Mouse (Mus musculus) CH12.LX (cell line): Measurements from ENCODE around the gene Cops2. TPM values are rescaled to one million over a fixed set of nuclear protein-coding genes. Genes with fewer than 3 reads are reported as not detected.

ENCODE experiments used
- DNase-seq: peaks from one replicate; pipeline ENCODE4 v3.0.0-alpha.2; 2013; ENCODE audit errors: extremely low read depth
- H3K27ac ChIP-seq: 2 replicates; pipeline ENCODE4 v1.5.1; 2012; ENCODE audit warnings: low read depth, mild to moderate bottlenecking, control low read depth, moderate library complexity; ENCODE audit not compliant: insufficient read depth
- H3K27me3 ChIP-seq: replicated peaks from 2 replicates; pipeline ENCODE3; 2012; ENCODE audit warnings: inconsistent platforms
- H3K36me3 ChIP-seq, 2 experiments: replicated peaks in 1 of 2; 2 replicates each; pipeline versions ENCODE3 to v1.6.1; 2012; ENCODE audit warnings: inconsistent platforms in 1 of 2, low read length in 1 of 2, mild to moderate bottlenecking in 1 of 2, mixed read lengths in 1 of 2, moderate library complexity in 1 of 2; ENCODE audit not compliant: control insufficient read depth in 1 of 2, insufficient read depth in 1 of 2
- H3K4me1 ChIP-seq, 2 experiments: 2 replicates each; pipeline ENCODE4 v1.6.1; 2012; ENCODE audit warnings: inconsistent platforms in 1 of 2, moderate library complexity in 1 of 2; ENCODE audit not compliant: insufficient read depth in 2 of 2, control insufficient read depth in 1 of 2
- H3K4me2 ChIP-seq: 2 replicates; pipeline ENCODE4 v1.6.1; 2012; ENCODE audit warnings: low read depth, mild to moderate bottlenecking, control low read depth; ENCODE audit not compliant: poor library complexity, insufficient read depth, severe bottlenecking
- H3K4me3 ChIP-seq, 3 experiments: fragments of 150-350 bp in 1 of 3; sonication (generic) in 1 of 3; replicated peaks in 1 of 3; 2 replicates each; pipeline versions ENCODE3 to v1.5.1; 2011 to 2012; ENCODE audit warnings: low read depth in 2 of 3, low read length in 2 of 3, mild to moderate bottlenecking in 2 of 3, moderate library complexity in 2 of 3, control low read depth in 1 of 3, improper control_type of control experiment in 1 of 3, inconsistent platforms in 1 of 3, mixed read lengths in 1 of 3; ENCODE audit not compliant: poor library complexity in 1 of 3
- H3K79me2 ChIP-seq: replicated peaks from 2 replicates; pipeline ENCODE4 v1.6.1; 2012; ENCODE audit warnings: mild to moderate bottlenecking, moderate library complexity; ENCODE audit not compliant: control insufficient read depth, poor library complexity, insufficient read depth, severe bottlenecking; ENCODE audit errors: extremely low read depth
- H3K9ac ChIP-seq: 2 replicates; pipeline ENCODE4 v1.6.1; 2012; ENCODE audit warnings: low read depth, mild to moderate bottlenecking, control low read depth, moderate library complexity; ENCODE audit not compliant: insufficient read depth
- H3K9me3 ChIP-seq: replicated peaks from 2 replicates; pipeline ENCODE3; 2012; ENCODE audit warnings: low read length, inconsistent platforms, mixed read lengths
- CHD2 ChIP-seq: IDR thresholded peaks from 2 replicates; pipeline ENCODE4 v1.6.1; 2011; ENCODE audit warnings: low read length, improper control_type of control experiment
- CTCF ChIP-seq, 2 experiments: IDR thresholded peaks in 1 of 2; conservative IDR thresholded peaks in 1 of 2; 2 replicates each; pipeline ENCODE4 v1.5.1; 2011 to 2012; ENCODE audit warnings: low read depth in 2 of 2, low read length in 2 of 2, improper control_type of control experiment in 1 of 2, inconsistent platforms in 1 of 2, mild to moderate bottlenecking in 1 of 2, moderate library complexity in 1 of 2
- E2F4 ChIP-seq: IDR thresholded peaks from 2 replicates; pipeline ENCODE4 v1.6.1; 2011; ENCODE audit warnings: low read depth, low read length, improper control_type of control experiment; ENCODE audit not compliant: insufficient replicate concordance
- ELF1 ChIP-seq: IDR thresholded peaks from 2 replicates; pipeline ENCODE4 v1.6.1; 2014; ENCODE audit warnings: low read depth, mild to moderate bottlenecking, inconsistent platforms, low read length, improper control_type of control experiment
- ETS1 ChIP-seq: conservative IDR thresholded peaks from 2 replicates; pipeline ENCODE4 v1.6.1; 2012; ENCODE audit warnings: low read depth, mild to moderate bottlenecking, inconsistent platforms, low read length, improper control_type of control experiment, moderate library complexity
- GABPA ChIP-seq: IDR thresholded peaks from 2 replicates; pipeline ENCODE4 v1.6.1; 2012; ENCODE audit warnings: low read depth, low read length, improper control_type of control experiment, inconsistent platforms; ENCODE audit not compliant: insufficient replicate concordance
- HCFC1 ChIP-seq: IDR thresholded peaks from 2 replicates; pipeline ENCODE4 v1.6.1; 2012; ENCODE audit warnings: low read depth, mild to moderate bottlenecking, inconsistent platforms, low read length, improper control_type of control experiment
- IRF4 ChIP-seq: IDR thresholded peaks from 2 replicates; pipeline ENCODE4 v1.6.1; 2014; ENCODE audit warnings: low read depth, mild to moderate bottlenecking, inconsistent platforms, low read length, improper control_type of control experiment
- JUN ChIP-seq: IDR thresholded peaks from 2 replicates; pipeline ENCODE4 v1.6.1; 2011; ENCODE audit warnings: low read depth, mild to moderate bottlenecking, low read length, improper control_type of control experiment, moderate library complexity; ENCODE audit not compliant: insufficient read depth
- JUND ChIP-seq: conservative IDR thresholded peaks from 2 replicates; pipeline ENCODE4 v1.6.1; 2011; ENCODE audit warnings: low read depth, low read length, improper control_type of control experiment
- KAT2A ChIP-seq: IDR thresholded peaks from 2 replicates; pipeline ENCODE4 v1.6.1; 2012; ENCODE audit warnings: low read length, improper control_type of control experiment, inconsistent platforms; ENCODE audit not compliant: insufficient replicate concordance
- MAFK ChIP-seq: IDR thresholded peaks from 2 replicates; pipeline ENCODE4 v1.6.1; 2011; ENCODE audit warnings: low read length, improper control_type of control experiment; ENCODE audit not compliant: insufficient replicate concordance
- MAX ChIP-seq: IDR thresholded peaks from 2 replicates; pipeline ENCODE4 v1.6.1; 2011; ENCODE audit warnings: low read length, improper control_type of control experiment
- MXI1 ChIP-seq: IDR thresholded peaks from 2 replicates; pipeline ENCODE4 v1.6.1; 2011; ENCODE audit warnings: mild to moderate bottlenecking, low read depth, low read length, improper control_type of control experiment
- MYC ChIP-seq: IDR thresholded peaks from 2 replicates; pipeline ENCODE4 v1.6.1; 2011; ENCODE audit warnings: low read depth, mild to moderate bottlenecking, improper control_type of control experiment, low read length
- NELFE ChIP-seq: IDR thresholded peaks from 2 replicates; pipeline ENCODE4 v1.6.1; 2011; ENCODE audit warnings: low read depth, low read length, improper control_type of control experiment
- PAX5 ChIP-seq: IDR thresholded peaks from 2 replicates; pipeline ENCODE4 v1.6.1; 2012; ENCODE audit warnings: low read length, inconsistent platforms, mixed read lengths
- POLR2A ChIP-seq: IDR thresholded peaks from 2 replicates; pipeline ENCODE4 v1.6.1; 2011; ENCODE audit warnings: low read depth, mild to moderate bottlenecking, improper control_type of control experiment, low read length
- POLR2AphosphoS2 ChIP-seq: IDR thresholded peaks from 2 replicates; pipeline ENCODE4 v1.6.1; 2011; ENCODE audit warnings: low read depth, low read length, improper control_type of control experiment
- RAD21 ChIP-seq: IDR thresholded peaks from 2 replicates; pipeline ENCODE4 v1.6.1; 2011; ENCODE audit warnings: low read depth, mild to moderate bottlenecking, low read length, improper control_type of control experiment, moderate library complexity
- RCOR1 ChIP-seq: conservative IDR thresholded peaks from 2 replicates; pipeline ENCODE4 v1.6.1; 2012; ENCODE audit warnings: low read depth, mild to moderate bottlenecking, inconsistent platforms, low read length, improper control_type of control experiment
- SIN3A ChIP-seq: IDR thresholded peaks from 2 replicates; pipeline ENCODE4 v1.6.1; 2012; ENCODE audit warnings: low read length, improper control_type of control experiment, inconsistent platforms
- SMC3 ChIP-seq: IDR thresholded peaks from 2 replicates; pipeline ENCODE4 v1.6.1; 2011; ENCODE audit warnings: low read depth, low read length, improper control_type of control experiment
- TBP ChIP-seq: conservative IDR thresholded peaks from 2 replicates; pipeline ENCODE4 v1.6.1; 2011; ENCODE audit warnings: low read depth, low read length, improper control_type of control experiment
- TCF12 ChIP-seq: IDR thresholded peaks from 2 replicates; pipeline ENCODE4 v1.6.1; 2014; ENCODE audit warnings: low read depth, mild to moderate bottlenecking, inconsistent platforms, low read length, improper control_type of control experiment
- UBTF ChIP-seq: IDR thresholded peaks from 2 replicates; pipeline ENCODE4 v1.6.1; 2012; ENCODE audit warnings: low read depth, mild to moderate bottlenecking, inconsistent platforms, low read length, improper control_type of control experiment, moderate library complexity
- USF1 ChIP-seq: IDR thresholded peaks from 2 replicates; pipeline ENCODE4 v1.6.1; 2014; ENCODE audit warnings: low read depth, mild to moderate bottlenecking, inconsistent platforms, low read length, improper control_type of control experiment
- ZKSCAN1 ChIP-seq: IDR thresholded peaks from 2 replicates; pipeline ENCODE4 v1.6.1; 2012; ENCODE audit warnings: low read depth, inconsistent platforms, low read length, improper control_type of control experiment, borderline replicate concordance
- ZNF384 ChIP-seq: IDR thresholded peaks from 2 replicates; pipeline ENCODE4 v1.6.1; 2012; ENCODE audit warnings: low read depth, low read length, improper control_type of control experiment, inconsistent platforms
- dilution Hi-C: fragments of 300-500 bp; cut with MboI; formaldehyde crosslinking; loops from 2 replicates; pipeline ENCODE4 v1.14.3; 2020; ENCODE audit warnings: low sequenced_read_pairs; ENCODE audit not compliant: extremely low pct_unique_long_range_greater_than_20kb, extremely low pct_ligation_motif_present
- in situ Hi-C: fragments of 300-500 bp; cut with MboI; formaldehyde crosslinking; loops from 3 replicates; pipeline ENCODE4 v1.14.3; 2019; ENCODE audit warnings: low sequenced_read_pairs, low pct_ligation_motif_present, low pct_unique_long_range_greater_than_20kb, mixed read lengths
- polyA plus RNA-seq: library from polyadenylated mRNA; unstranded; fragments of >175 nt; gene quantifications from 2 replicates; pipeline ENCODE4 v1.2.1, GENCODE M21; 2012; ENCODE audit warnings: low read depth; ENCODE audit not compliant: insufficient read length
- total RNA-seq, 2 experiments: library from RNA; depleted of rRNA; stranded (reverse); fragments of 300-350 nt in 1 of 2; fragments of >200 nt in 1 of 2; gene quantifications; 2 replicates each; pipeline ENCODE4 v1.2.3; 2012 to 2014

Gene Cops2
- total and polyA plus RNA-seq, 3 experiments, result 63.5 to 313 (median 124) TPM

- Histone ChIP-seq H3K27ac (no peak overlapping the region), H3K4me1 (peaks cover 2 to 39% of the 10 kb centered on the region in 2 experiments), H3K27me3 (no peaks in the 10 kb centered on the region), H3K4me3 (no peak overlapping the region), H3K4me2 (no peak overlapping the region), H3K79me2 (no peaks in the 10 kb centered on the region; the same call in 1 of the 2 replicates), H3K9me3 (no peaks in the 10 kb centered on the region), H3K36me3 (peaks cover 0 to 19% of the 10 kb centered on the region in 2 experiments), H3K9ac (no peak overlapping the region)
- no peak for TF ChIP-seq MYC
- no peak for TF ChIP-seq CTCF (conservative IDR thresholded peaks at IDR 0.05 in 1 of 2, IDR thresholded peaks at IDR 0.05 in 1 of 2; ENCODE audit: low read depth in 2 of 2, low read length in 2 of 2)
- dilution Hi-C loops, result no loop called here
- no peak for DNase-seq
- in situ Hi-C loops, result no loop called here
These were observed 63.8 kb downstream of the Cops2 start for GRCm38 (mm10) chr2:125795118-125795517.

- no peaks in the 10 kb centered on the region; the same call in 1 of the 2 replicates for H3K79me2 ChIP-seq
These were observed 64.8 kb downstream of the Cops2 start for GRCm38 (mm10) chr2:125794166-125794565.

GRCm38 (mm10) chr2:125792879-125793261 lies 66.1 kb downstream of the Cops2 start:
- H3K27me3 ChIP-seq, result no peaks in the 10 kb centered on the region
- H3K27ac ChIP-seq, result peak overlapping the region; percentile 82; the same call in 1 of the 2 replicates
- DNase-seq, result no peak
- no peaks in the 10 kb centered on the region; the same call in 1 of the 2 replicates for H3K79me2 ChIP-seq
- peak overlapping the region; percentile 41 to 56 (median 54) for H3K4me3 ChIP-seq
- no peaks in the 10 kb centered on the region for H3K9me3 ChIP-seq
- peaks cover 2 to 58% of the 10 kb centered on the region in 2 experiments for H3K4me1 ChIP-seq
- peak overlapping the region; percentile 72 for H3K9ac ChIP-seq
- peaks cover 0 to 12% of the 10 kb centered on the region in 2 experiments for H3K36me3 ChIP-seq
- dilution Hi-C loops (no loop called here), in situ Hi-C loops (loop anchor here (5.0 kb wide), 1 partner anchor 34 kb away; no protein-coding TSS in a partner anchor)
- peak overlapping the region; percentile 89 for H3K4me2 ChIP-seq
- TF ChIP-seq SIN3A, result no peak
- TF ChIP-seq TBP, result no peak
- TF ChIP-seq HCFC1, result no peak
- TF ChIP-seq MAX, result no peak
- no peak for TF ChIP-seq NELFE
- TF ChIP-seq RAD21, result no peak
- no peak for TF ChIP-seq PAX5
- TF ChIP-seq KAT2A, result no peak
- TF ChIP-seq JUN, result no peak
- TF ChIP-seq UBTF, result no peak
- TF ChIP-seq MAFK, result no peak
- no peak for TF ChIP-seq JUND
- TF ChIP-seq MYC, result peak; percentile 52; the same call in 1 of the 2 replicates
- TF ChIP-seq MXI1, result peak; percentile 13; the same call in 1 of the 2 replicates
- no peak for TF ChIP-seq ELF1
- TF ChIP-seq RCOR1, result no peak
- TF ChIP-seq ZNF384, result no peak
- 0 out of 2 replicates have a peak, but pooled peaks have one; percentile 16 for TF ChIP-seq POLR2A

More at GRCm38 (mm10) chr2:125794166-125794565, 64.8 kb downstream of the Cops2 start:
- H3K4me3 ChIP-seq, result no peak overlapping the region
- no peaks in the 10 kb centered on the region for H3K9me3 ChIP-seq
- no peaks in the 10 kb centered on the region for H3K27me3 ChIP-seq
- H3K27ac ChIP-seq, result no peak overlapping the region
- peaks cover 2 to 46% of the 10 kb centered on the region in 2 experiments for H3K4me1 ChIP-seq
- H3K4me2 ChIP-seq, result no peak overlapping the region
- H3K36me3 ChIP-seq, result peaks cover 0 to 14% of the 10 kb centered on the region in 2 experiments
- TF ChIP-seq TBP, result no peak
- TF ChIP-seq GABPA, result no peak
- TF ChIP-seq E2F4, result no peak
- no peak for TF ChIP-seq MAFK
- TF ChIP-seq POLR2AphosphoS2, result no peak
- TF ChIP-seq HCFC1, result no peak
- no peak for TF ChIP-seq USF1
- TF ChIP-seq IRF4, result no peak
- no peak for TF ChIP-seq POLR2A
- TF ChIP-seq PAX5, result no peak
- no peak for TF ChIP-seq ZKSCAN1
- TF ChIP-seq MYC, result no peak
- TF ChIP-seq MAX, result no peak
- no peak for TF ChIP-seq ETS1
- TF ChIP-seq CHD2, result no peak
- TF ChIP-seq RCOR1, result no peak
- TF ChIP-seq SMC3, result no peak
- no peak for TF ChIP-seq CTCF (conservative IDR thresholded peaks at IDR 0.05 in 1 of 2, IDR thresholded peaks at IDR 0.05 in 1 of 2; ENCODE audit: low read depth in 2 of 2, low read length in 2 of 2)
- TF ChIP-seq TCF12, result no peak
- in situ Hi-C loops, result loop anchor here (5.0 kb wide), 1 partner anchor 33 kb away; no protein-coding TSS in a partner anchor
- no peak overlapping the region for H3K9ac ChIP-seq
- dilution Hi-C loops, result no loop called here
- DNase-seq, result no peak
